Mouse (Mus musculus) ES-CJ7 (cell line): ENCODE results near the gene Hsp90aa1.
"Not testable (repeated sequence)": the region's sequence is repeated elsewhere in the genome, so short reads cannot be mapped to it uniquely, and the experiment has no call there.

Experiments
- DNase-seq: peaks from one replicate; pipeline ENCODE4 v3.0.0; 2011; ENCODE audit warnings: low read depth, low spot score

The Hsp90aa1 gene

DNA sequence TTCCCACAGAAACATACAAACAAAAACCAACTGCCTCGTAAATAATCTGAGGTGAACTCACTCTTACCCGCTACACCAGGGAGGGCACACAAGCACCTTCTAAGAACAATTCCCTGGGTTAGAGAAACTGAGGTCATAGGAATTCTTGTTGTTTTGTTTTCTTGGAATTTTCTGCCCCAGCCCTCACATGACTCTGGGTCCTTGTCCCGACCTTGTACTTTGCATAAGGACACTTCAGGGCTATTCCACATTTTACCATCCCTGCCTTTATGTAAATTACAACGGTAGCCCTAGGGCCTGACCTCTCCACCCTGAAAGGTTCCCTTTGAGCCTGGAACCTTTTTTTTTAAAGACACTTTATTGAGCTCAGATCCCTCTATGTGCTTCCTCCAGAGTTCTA, at the start of gene Hsp90aa1:
Hsp90aa1 (minus strand) TSS at position 173 of the 400 bp plus-strand sequence.
- peak; percentile 92 for DNase-seq

- no peak for DNase-seq
Measured at GRCm38 (mm10) chr12:110750770-110751439, 48.4 kb upstream of the Hsp90aa1 start.

DNA sequence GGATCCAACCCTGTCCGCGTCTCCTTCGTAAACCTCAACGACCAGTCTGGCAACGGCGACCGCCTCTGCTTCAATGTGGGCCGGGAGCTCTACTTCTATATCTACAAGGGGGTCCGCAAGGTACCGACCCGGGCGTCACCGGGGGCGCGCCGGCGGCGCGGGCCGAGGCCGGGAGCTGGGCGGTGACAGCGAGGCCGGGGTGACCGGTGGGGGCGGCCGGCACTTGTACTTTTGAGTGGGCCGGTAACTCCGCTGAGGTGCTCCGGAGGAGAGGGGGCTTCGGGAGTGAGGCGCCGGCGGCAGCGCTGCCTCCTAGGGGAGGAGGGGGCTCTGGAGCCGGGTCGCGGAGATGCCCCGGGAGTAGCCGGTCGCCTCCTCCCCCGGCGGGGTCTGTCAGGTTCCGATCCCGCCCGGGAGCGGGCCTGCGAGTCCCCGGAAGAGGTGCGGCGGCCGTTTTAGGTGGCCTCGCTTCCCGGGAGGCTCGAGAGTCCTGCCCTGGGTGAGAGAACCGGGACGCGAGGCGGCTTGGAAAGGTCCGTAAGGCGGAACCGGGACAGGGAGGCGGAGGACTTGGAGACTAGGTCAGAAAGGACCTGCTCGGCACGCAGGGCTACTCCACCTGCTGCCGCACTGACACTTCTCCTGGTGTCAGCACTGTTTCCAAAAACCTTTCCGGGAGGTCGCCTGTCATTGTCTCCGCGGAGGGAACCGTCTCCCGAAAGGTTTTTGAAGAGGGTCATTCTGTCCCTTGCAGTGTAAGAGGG, 35.8 kb upstream of the Hsp90aa1 start:
- no peak for DNase-seq

DNA sequence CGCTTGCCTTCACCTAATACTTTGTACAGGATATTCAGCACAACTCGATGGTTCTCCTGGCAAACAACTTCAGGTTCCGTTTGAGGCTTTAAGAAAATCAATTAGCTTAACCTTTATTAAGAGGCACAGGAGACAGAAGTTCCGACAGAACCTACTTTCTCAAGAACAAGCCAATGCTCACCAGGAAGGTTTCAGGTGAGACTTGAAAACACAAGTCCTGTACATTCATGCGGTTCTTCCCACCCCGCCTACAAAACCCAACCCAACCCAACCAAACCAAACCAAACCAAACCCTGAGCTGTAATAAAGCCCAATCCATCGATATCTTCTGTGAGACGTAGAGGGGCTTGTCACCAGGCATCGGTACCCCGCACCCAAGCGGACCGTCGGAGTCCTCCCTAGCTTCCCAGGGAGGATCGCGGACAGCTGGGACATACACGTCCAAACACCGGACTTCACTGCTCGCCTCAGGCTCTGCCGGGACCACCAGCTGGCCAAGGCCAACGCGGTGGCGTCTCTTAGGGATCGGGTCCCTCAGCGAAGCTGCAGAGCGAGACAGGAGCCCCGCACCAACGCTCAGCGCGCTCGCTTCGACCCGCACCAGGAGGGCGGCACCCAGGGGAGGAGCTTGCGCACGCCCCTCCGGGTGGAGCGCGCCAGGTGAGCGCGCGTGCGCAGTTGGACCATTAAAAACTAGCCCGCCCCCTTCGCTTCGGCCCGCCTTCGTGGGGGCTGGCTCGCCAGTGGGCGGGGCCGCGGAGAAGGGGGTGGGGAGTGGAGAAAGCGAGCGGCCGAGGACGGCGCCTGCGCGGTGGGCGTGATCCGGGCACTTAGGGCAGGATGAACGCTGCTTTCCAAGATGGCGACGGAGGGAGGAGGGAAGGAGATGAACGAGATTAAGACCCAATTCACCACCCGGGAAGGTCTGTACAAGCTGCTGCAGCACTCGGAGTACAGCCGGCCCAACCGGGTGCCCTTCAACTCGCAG, 34.9 kb upstream of the Hsp90aa1 start, which contains the start of gene Wdr20:
Wdr20 (plus strand) TSS at position 775 of the 988 bp plus-strand sequence.
- DNase-seq, result peak; percentile 97

- DNase-seq, result no peak
Measured at GRCm38 (mm10) chr12:110736641-110737040, 34.1 kb upstream of the Hsp90aa1 start.

GRCm38 (mm10) chr12:110733254-110733653, 30.7 kb upstream of the Hsp90aa1 start:
- DNase-seq, result not testable (repeated sequence)

DNA sequence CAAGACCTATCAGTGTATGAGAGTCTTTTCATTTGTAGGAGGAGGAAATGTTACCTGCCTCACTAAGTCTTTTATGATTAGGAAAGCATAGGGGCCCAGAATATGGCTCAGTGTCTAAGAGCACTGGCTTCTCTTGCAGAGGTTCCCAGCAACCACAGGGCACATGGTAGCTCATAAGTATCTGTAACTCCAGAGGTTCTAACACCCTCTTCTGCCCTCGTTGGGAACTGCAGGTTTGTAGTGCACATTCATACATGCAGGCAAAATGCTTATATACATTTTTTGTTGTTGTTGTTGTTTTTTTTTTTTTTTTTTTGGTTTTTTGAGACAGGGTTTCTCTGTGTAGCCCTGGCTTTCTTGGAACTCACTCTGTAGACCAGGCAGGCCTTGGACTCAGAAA, 23.9 kb upstream of the Hsp90aa1 start:
- DNase-seq, result peak; percentile 63

GRCm38 (mm10) chr12:110725489-110725888, 23.0 kb upstream of the Hsp90aa1 start:
- DNase-seq, result no peak

DNA sequence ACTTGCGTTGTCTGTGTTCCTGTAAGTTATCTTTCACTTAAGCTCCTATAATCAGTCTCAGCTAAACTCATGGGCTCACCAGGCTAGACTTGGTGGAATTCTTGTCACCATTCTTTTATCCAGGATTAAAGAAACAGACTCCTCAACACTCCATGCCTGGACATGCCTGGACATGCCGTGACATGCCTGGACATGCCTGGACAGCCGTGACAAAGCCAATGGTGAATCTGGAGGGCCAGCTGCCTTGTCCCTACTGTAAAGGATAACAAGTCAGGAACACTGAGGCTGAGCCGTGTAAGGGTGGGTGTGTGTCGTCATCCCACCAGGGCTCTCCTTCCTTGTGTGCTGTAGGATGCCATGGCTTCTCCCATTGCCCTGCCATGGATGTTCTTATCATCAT, 22.5 kb upstream of the Hsp90aa1 start:
- no peak for DNase-seq

DNA sequence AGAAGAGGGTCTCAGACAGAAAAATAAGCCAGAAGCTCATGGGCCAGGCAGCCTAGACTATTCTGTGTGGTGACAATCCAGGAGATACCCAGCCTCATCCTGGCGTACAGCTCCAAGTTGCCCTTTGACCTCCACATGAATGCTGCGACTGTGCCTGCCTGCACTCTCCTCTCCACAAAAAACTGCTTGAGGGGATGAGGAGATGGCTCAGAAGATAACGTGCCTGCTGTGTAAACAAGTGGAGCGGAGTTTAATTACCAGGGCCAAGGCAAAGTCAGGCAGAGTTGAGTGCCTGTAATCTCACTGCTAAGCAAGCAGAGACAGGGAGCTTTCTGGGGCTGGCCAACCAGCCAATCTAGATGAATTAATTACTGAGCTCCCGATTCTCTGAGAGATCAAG, 13.5 kb upstream of the Hsp90aa1 start:
- no peak for DNase-seq

GRCm38 (mm10) chr12:110714215-110714614, 11.7 kb upstream of the Hsp90aa1 start:
- no peak for DNase-seq

DNA sequence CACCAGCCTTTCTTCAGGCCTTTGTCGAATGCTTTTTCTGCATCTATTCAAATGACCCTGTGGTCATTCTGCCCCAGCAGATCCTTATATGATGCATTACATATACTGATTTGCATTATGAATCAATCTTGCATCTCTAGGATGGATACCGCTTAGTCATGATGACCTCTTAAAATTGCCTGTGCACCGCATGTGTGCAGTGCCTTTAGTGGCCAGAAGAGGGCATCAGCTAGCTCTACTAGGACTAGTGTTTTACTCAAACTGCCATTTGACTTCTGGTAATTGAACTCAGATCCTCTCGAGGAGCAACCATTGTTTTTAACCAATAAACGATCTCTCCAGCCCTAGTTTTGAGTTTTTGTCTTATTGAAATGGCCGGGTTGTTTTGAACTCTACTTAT, 11.3 kb upstream of the Hsp90aa1 start:
- DNase-seq, result peak; percentile 81

- DNase-seq, result peak; percentile 72
Measured at GRCm38 (mm10) chr12:110711270-110711669, 8.7 kb upstream of the Hsp90aa1 start.

- DNase-seq, result no peak
Measured at GRCm38 (mm10) chr12:110707451-110707850, 4.9 kb upstream of the Hsp90aa1 start.

DNA sequence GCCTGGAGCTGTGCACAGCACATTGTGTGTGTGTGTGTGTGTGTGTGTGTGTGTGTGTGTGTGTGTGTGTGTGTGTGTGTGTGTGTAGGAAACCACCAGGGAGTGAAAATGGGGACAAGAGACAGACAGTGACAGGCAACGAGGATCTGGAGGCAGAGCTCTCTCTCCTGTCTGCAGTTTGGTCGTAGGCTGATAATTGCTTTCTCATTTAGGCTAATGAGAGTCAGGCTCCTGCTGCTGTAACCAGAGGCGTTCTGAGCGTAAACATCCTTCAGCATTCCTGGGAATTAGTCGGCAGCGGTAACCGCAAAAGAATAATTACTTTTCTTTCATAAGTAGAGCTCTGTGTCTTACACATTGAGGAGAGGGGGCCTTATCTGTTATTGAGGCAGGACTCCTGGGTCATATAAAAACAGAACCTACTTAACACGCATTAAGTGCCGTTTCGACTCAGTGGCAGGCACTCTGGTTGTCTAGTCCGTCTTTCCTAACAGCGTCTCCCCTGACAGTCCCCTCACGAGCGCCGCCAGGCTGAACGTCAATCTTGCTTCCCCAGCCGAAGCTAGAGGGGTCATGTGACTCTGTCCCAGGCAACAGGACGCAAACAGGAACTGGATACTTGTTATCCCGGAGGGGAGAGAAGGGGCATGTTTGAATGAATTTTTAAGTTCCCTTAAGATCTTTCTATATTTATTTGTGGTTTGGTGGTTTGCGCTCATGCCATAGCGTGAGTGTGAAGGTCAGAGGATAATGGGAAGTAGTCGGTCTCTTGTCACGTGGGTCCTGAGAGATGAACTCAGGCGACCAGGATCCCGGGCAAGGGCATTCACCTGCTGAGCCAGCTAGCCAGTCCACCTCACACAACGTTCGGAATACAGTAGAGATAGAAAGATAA, 4.1 kb upstream of the Hsp90aa1 start:
- peak; percentile 75 for DNase-seq

GRCm38 (mm10) chr12:110705419-110705818, 2.9 kb upstream of the Hsp90aa1 start:
- DNase-seq, result not testable (repeated sequence)

DNA sequence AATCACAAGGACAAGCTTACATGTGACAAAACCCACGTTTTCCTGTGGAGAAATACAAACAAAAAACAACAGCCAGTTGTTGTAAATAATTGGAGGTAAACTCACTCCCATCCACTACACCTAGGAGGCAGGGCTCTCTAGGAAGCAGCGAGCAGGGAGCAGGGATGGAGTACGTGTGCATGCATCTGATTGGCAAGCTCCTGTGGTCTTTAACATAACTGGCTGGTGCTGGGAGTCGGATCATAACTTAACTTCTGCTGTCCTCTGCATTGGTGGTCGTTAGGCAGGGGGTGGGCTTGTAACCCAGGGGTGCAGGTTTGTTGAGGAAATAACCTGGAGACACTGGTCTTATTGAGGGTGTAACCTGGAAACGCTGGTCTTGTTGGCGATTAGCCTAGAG, 1.2 kb upstream of the Hsp90aa1 start:
- peak; percentile 74 for DNase-seq

GRCm38 (mm10) chr12:110703008-110703471, 512 bp upstream of the Hsp90aa1 start:
- peak; percentile 93 for DNase-seq

DNA sequence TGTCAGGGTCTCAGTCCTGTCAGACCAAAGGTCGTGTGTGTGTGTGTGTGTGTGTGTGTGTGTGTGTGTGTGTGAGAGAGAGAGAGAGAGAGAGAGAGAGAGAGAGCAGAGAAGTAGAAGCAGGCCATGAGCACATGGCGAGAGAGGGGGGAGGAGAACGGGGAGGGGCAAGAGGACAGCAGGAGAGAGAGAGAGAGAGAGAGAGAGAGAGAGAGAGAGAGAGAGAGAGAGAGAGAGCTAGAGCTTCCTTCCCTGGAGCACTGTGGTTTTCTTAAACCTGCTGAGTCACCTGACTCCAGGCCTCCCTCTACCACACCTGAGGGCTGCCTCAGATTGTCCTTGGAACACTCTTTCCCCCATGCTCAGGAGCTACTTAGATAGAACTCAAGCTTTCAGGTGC, 1.2 kb downstream of the Hsp90aa1 start:
- peak; percentile 80 for DNase-seq

GRCm38 (mm10) chr12:110700730-110701129, 1.8 kb downstream of the Hsp90aa1 start:
- DNase-seq, result peak; percentile 65

DNA sequence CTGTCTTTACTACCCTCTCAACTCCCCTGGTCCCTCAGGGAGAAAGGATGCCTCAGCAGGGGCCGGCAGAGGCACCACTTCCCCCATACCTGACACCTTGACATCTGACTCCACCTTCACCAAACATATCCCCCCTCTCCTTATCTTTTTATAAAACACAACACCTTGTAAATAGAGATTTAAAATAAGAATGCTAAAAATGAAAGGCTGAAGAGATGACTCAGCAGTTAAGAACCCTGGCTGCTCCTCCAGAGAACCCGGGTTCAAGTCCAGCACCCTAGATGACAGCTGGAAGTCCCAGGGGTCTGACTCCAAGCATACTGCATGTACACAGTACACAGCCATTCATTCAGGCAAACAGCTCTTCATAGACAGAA, 3.4 kb downstream of the Hsp90aa1 start:
- DNase-seq, result peak; percentile 24
